Mouse (Mus musculus) spleen, adult 2 months (tissue): Measurements from ENCODE around the gene Foxp4. TPM values are rescaled to one million over a fixed set of nuclear protein-coding genes. Genes with fewer than 3 reads are reported as not detected.

Experiments used
- DNase-seq, 2 experiments: peaks; one replicate each; pipeline versions ENCODE4 v3.0.0 to v3.0.0-alpha.2; 2012 to 2021; ENCODE audit warnings: low spot score in 2 of 2, low read depth in 1 of 2
- H3K27ac ChIP-seq: fragments of 200-500 bp; 2 replicates; pipeline ENCODE4 v1.5.1; 2012; ENCODE audit warnings: low read length, inconsistent platforms; ENCODE audit not compliant: insufficient read depth
- H3K27me3 ChIP-seq: fragments of 200-500 bp; 2 replicates; pipeline ENCODE4 v1.6.1; 2012; ENCODE audit warnings: mild to moderate bottlenecking, moderate library complexity, low read length, inconsistent platforms; ENCODE audit not compliant: control insufficient read depth, insufficient read depth
- H3K36me3 ChIP-seq: fragments of 200-500 bp; 2 replicates; pipeline ENCODE4 v1.6.1; 2012; ENCODE audit warnings: mild to moderate bottlenecking, low read length, inconsistent platforms; ENCODE audit not compliant: control insufficient read depth, insufficient read depth
- H3K4me1 ChIP-seq: fragments of 200-500 bp; 2 replicates; pipeline ENCODE4 v1.6.1; 2011; ENCODE audit warnings: inconsistent platforms; ENCODE audit not compliant: control insufficient read depth, insufficient read depth, insufficient read length
- H3K4me3 ChIP-seq: fragments of 200-500 bp; 2 replicates; pipeline ENCODE4 v1.5.1; 2011; ENCODE audit warnings: mild to moderate bottlenecking, inconsistent platforms; ENCODE audit not compliant: insufficient read depth, insufficient read length; ENCODE audit errors: extremely low read depth
- CTCF ChIP-seq: fragments of 200-500 bp; IDR thresholded peaks from 2 replicates; pipeline ENCODE4 v1.5.1; 2011; ENCODE audit warnings: mild to moderate bottlenecking, inconsistent platforms; ENCODE audit not compliant: insufficient read depth, insufficient read length, insufficient replicate concordance; ENCODE audit errors: extremely low read depth
- POLR2A ChIP-seq: fragments of 200-500 bp; IDR thresholded peaks from 2 replicates; pipeline ENCODE4 v1.6.1; 2011; ENCODE audit warnings: low read depth, low read length, inconsistent platforms
- WGBS: fragments of 180-500 bp; shearing (Covaris S2); methylation state at CpG from one replicate; pipeline ENCODE4 v1.1.7; 2018; 5-methylcytosine and 5-hydroxymethylcytosine counted together
- polyA plus RNA-seq: library from polyadenylated mRNA; depleted of rRNA; stranded (reverse); fragments of >200 nt; gene quantifications from 2 replicates; pipeline ENCODE4 v1.2.3, GENCODE M21; 2012

Foxp4 gene
- polyA plus RNA-seq, 1 experiment, result 62.0 TPM

DNA sequence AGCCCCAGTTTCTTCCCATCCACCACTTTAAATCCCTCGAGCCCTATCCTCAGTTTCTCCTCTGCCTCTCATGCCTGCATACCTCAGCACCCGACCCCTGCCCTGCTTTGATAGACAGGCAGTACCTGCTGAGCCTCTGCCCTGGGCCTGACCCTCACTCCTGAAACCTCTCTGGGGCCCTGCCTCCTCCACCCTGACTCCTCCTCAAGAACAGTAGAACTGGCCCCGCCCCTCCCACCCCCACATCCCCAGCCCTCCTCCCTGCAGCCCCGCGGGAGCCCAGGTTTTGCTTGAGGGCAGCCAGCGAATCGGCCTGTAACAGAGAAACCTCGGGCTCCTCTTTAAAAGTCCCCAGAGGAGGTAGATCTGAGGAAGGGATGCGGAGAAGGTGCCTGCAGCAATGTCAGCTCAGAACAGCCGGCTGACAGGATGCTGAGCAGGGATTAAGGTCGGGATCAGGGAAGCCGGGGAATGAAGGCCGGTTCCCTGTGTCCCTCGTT lies 22.5 kb upstream of the Foxp4 start:
- peak in 1 of 2 experiments; percentile 60 for DNase-seq
- no peaks in the 10 kb centered on the region for H3K27me3 ChIP-seq
- no peak for TF ChIP-seq CTCF
- no peak for TF ChIP-seq POLR2A
- H3K27ac ChIP-seq, result peak overlapping the region; percentile 63
- H3K36me3 ChIP-seq, result no peaks in the 10 kb centered on the region
- WGBS, result 30% methylated on average over 14 of the region's 14 CpGs
- peaks cover 20% of the 10 kb centered on the region; the same call in 1 of the 2 replicates for H3K4me1 ChIP-seq
- H3K4me3 ChIP-seq, result peak overlapping the region; percentile 44

GRCm38 (mm10) chr17:47946111-47946510 lies 21.7 kb upstream of the Foxp4 start:
- 90% methylated on average over 3 of the region's 3 CpGs for WGBS

GRCm38 (mm10) chr17:47943103-47943870 lies 18.8 kb upstream of the Foxp4 start:
- Histone ChIP-seq H3K4me1 (peaks cover 31% of the 10 kb centered on the region; the same call in 1 of the 2 replicates), H3K36me3 (no peaks in the 10 kb centered on the region), H3K4me3 (no peak overlapping the region), H3K27ac (peak overlapping the region; percentile 89), H3K27me3 (no peaks in the 10 kb centered on the region)
- 24% methylated on average over 9 of the region's 9 CpGs for WGBS
- TF ChIP-seq POLR2A (no peak), CTCF (no peak)
- peak; percentile 30 to 73 for DNase-seq

More at GRCm38 (mm10) chr17:47946111-47946510, 21.7 kb upstream of the Foxp4 start:
- Histone ChIP-seq H3K27ac (no peak overlapping the region), H3K4me3 (no peak overlapping the region), H3K4me1 (peaks cover 27% of the 10 kb centered on the region; the same call in 1 of the 2 replicates), H3K36me3 (no peaks in the 10 kb centered on the region), H3K27me3 (no peaks in the 10 kb centered on the region)
- TF ChIP-seq POLR2A (no peak), CTCF (no peak)
- no peak for DNase-seq

- no peak for TF ChIP-seq POLR2A
- no peak for TF ChIP-seq CTCF
- Histone ChIP-seq H3K27ac (peak overlapping the region; percentile 80), H3K4me3 (no peak overlapping the region), H3K36me3 (no peaks in the 10 kb centered on the region), H3K27me3 (no peaks in the 10 kb centered on the region), H3K4me1 (peaks cover 27% of the 10 kb centered on the region; the same call in 1 of the 2 replicates)
- DNase-seq, result no peak
- WGBS, result 67% methylated on average over 4 of the region's 4 CpGs
Measured at GRCm38 (mm10) chr17:47942008-47942407, 17.6 kb upstream of the Foxp4 start.

GRCm38 (mm10) chr17:47938839-47939238 lies 14.4 kb upstream of the Foxp4 start:
- TF ChIP-seq POLR2A (no peak), CTCF (no peak)
- WGBS, result 81% methylated on average over 6 of the region's 6 CpGs
- Histone ChIP-seq H3K27me3 (no peaks in the 10 kb centered on the region), H3K36me3 (no peaks in the 10 kb centered on the region), H3K4me1 (peaks cover 23% of the 10 kb centered on the region; the same call in 1 of the 2 replicates), H3K4me3 (no peak overlapping the region), H3K27ac (no peak overlapping the region)
- DNase-seq, result no peak

DNA sequence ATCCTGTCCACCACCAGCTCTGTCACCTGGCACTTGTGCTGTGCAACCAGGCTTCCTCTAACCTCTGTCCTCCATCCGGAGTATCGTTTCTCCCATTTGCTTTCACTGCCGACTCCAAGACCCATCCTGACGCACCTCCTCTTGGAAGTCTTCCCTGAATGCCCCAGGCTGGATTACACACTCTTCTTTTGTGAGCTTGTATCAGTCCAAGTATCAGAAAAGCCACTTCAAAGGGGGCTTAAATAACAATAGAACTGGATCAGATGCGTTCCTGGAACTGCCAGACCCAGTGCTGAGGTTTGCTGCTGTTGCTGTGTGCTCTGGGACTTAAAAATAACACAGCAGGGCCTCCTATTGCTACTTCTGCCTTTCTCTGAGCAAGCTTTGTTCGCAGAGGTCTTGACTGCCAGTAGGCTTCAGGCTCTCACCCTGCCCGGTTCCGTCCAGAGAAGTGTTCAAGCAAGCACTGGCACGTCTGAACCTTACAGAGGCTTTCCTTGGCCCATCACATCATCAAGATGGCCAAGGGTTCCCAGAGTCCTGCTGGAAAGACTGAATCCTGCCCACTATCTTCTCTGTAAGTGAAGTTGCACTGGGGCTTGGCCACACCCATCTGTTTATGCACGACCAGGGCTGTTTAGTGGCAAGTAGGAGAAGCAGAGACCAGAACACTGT lies 13.6 kb upstream of the Foxp4 start:
- no peak for TF ChIP-seq CTCF
- no peak for TF ChIP-seq POLR2A
- WGBS, result 55% methylated on average over 10 of the region's 10 CpGs
- H3K4me3 ChIP-seq, result no peak overlapping the region
- no peaks in the 10 kb centered on the region for H3K36me3 ChIP-seq
- peaks cover 17% of the 10 kb centered on the region; the same call in 1 of the 2 replicates for H3K4me1 ChIP-seq
- H3K27ac ChIP-seq, result no peak overlapping the region
- no peaks in the 10 kb centered on the region for H3K27me3 ChIP-seq
- DNase-seq, result no peak

DNA sequence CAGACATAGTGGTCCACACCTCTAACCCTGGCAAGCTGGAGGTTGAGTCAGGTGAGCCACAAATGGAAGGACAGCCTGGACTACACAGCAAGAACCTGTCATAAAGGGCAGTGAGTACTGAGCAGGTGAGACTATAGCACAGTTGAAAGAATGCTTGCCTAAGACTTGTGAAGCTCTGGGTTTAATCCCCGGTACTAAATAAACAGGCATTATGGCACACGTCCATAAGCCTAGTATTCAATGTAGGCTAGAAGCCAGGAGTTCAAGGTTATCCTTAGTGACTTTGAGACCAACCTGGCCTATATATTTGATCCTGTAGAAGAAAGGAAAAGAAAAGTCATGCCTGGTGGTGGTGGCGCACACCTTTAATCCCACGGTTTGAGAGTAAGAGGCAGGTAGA lies 12.1 kb upstream of the Foxp4 start:
- Histone ChIP-seq H3K4me1 (peaks cover 10% of the 10 kb centered on the region; the same call in 1 of the 2 replicates), H3K4me3 (no peak overlapping the region), H3K27me3 (no peaks in the 10 kb centered on the region), H3K27ac (no peak overlapping the region), H3K36me3 (no peaks in the 10 kb centered on the region)
- WGBS, result 94% methylated on average over 4 of the region's 4 CpGs
- no peak for TF ChIP-seq POLR2A
- TF ChIP-seq CTCF, result no peak
- DNase-seq, result no peak
